Mouse (Mus musculus) activated CD4-positive, CD25-positive, alpha-beta regulatory T cell (primary cell): ENCODE measurements around the gene Serpinf2. TPM values are rescaled to one million over a fixed set of nuclear protein-coding genes. Genes with fewer than 3 reads are reported as not detected.

Experiments
- polyA plus RNA-seq, 2 experiments: library from polyadenylated mRNA; unstranded; fragments of 100-300 nt; shearing (Covaris generic); gene quantifications; one replicate each; pipeline ENCODE4 v1.2.1; 2017

Gene Serpinf2
- polyA plus RNA-seq, result under 1 TPM in 1 of 2 experiments, not detected in 1; 0.16 TPM

GRCm38 (mm10) chr11:75439363-75439762 lies at the start of gene Serpinf2:
Gene Serpinf2 (minus strand): TSS chr11:75439591.

GRCm38 (mm10) chr11:75486601-75487285 lies 47.4 kb upstream of the Serpinf2 start, which contains the start of gene Prpf8:
Gene Prpf8 (plus strand): TSS chr11:75486816.

GRCm38 (mm10) chr11:75460844-75461742 lies 21.7 kb upstream of the Serpinf2 start, which contains the start of gene Tlcd2:
Gene Tlcd2 (plus strand): TSS chr11:75461715.

GRCm38 (mm10) chr11:75453991-75454930 lies 14.9 kb upstream of the Serpinf2 start, which contains the start of gene Wdr81:
Gene Wdr81 (minus strand): TSS chr11:75454717.

GRCm38 (mm10) chr11:75422013-75422792 lies 17.2 kb downstream of the Serpinf2 start, which contains the start of gene Serpinf1:
Gene Serpinf1 (minus strand): TSS chr11:75422701.

Other genes starting within 250 kb of the Serpinf2 start
- gene Dph1, start 248.3 kb downstream of the Serpinf2 start, polyA plus RNA-seq, result 10 to 100 TPM; 10.6 to 15.2 TPM
- gene Rtn4rl1, start 245.8 kb downstream of the Serpinf2 start, polyA plus RNA-seq, result 10 to 100 TPM; 10.2 to 20.9 TPM
- gene Rpa1, start 91.3 kb downstream of the Serpinf2 start, polyA plus RNA-seq, result 100 to 1,000 TPM; 126 to 149 TPM
- gene Smyd4, start 91.2 kb downstream of the Serpinf2 start, polyA plus RNA-seq, result 10 to 100 TPM; 12.9 to 15.4 TPM
- 1 to 10 TPM; 2.2 to 2.9 TPM for gene Serpinf1, start 16.9 kb downstream of the Serpinf2 start, polyA plus RNA-seq
- gene Wdr81, start 15.1 kb upstream of the Serpinf2 start, polyA plus RNA-seq, result 10 to 100 TPM in 1 of 2 experiments, 1 to 10 TPM in 1; 6.4 to 20.4 TPM
- 1 to 10 TPM; 1.8 to 4.8 TPM for gene Tlcd2, start 22.1 kb upstream of the Serpinf2 start, polyA plus RNA-seq
- gene Prpf8, start 47.2 kb upstream of the Serpinf2 start, polyA plus RNA-seq, result 10 to 100 TPM; 30.8 to 46.5 TPM
- not detected for gene Rilp, start 70.5 kb upstream of the Serpinf2 start, polyA plus RNA-seq
- gene Scarf1, start 73.9 kb upstream of the Serpinf2 start, polyA plus RNA-seq, result 1 to 10 TPM in 1 of 2 experiments, under 1 TPM in 1; 0.89 to 1.2 TPM
- gene Slc43a2, start 92.1 kb upstream of the Serpinf2 start, polyA plus RNA-seq, result 10 to 100 TPM; 29.9 to 75.0 TPM
- 100 to 1,000 TPM; 352 to 377 TPM for gene Pitpna, start 148.5 kb upstream of the Serpinf2 start, polyA plus RNA-seq
- 100 to 1,000 TPM; 121 to 145 TPM for gene Inpp5k, start 191.4 kb upstream of the Serpinf2 start, polyA plus RNA-seq
- gene Myo1c, start 210.9 kb upstream of the Serpinf2 start, polyA plus RNA-seq, result 10 to 100 TPM; 18.2 to 34.4 TPM
- 10 to 100 TPM; 46.8 to 48.2 TPM for gene Crk, start 239.7 kb upstream of the Serpinf2 start, polyA plus RNA-seq